Mouse (Mus musculus) gastrocnemius, adult 2 months (tissue): ENCODE data around the gene Pim1. TPM values are rescaled to one million over a fixed set of nuclear protein-coding genes. Genes with fewer than 3 reads are reported as not detected.

Source experiments
- DNase-seq: peaks from one replicate; pipeline ENCODE4 v3.0.0; 2022
- H3K27ac ChIP-seq: fragments of 200-600 bp; 2 replicates; pipeline ENCODE4 v1.8.1; 2022; ENCODE audit warnings: mild to moderate bottlenecking
- H3K4me3 ChIP-seq: fragments of 200-600 bp; 2 replicates; pipeline ENCODE4 v1.8.1; 2022; ENCODE audit warnings: mild to moderate bottlenecking, moderate library complexity
- CTCF ChIP-seq: fragments of 200-600 bp; IDR thresholded peaks from 2 replicates; pipeline ENCODE4 v1.8.1; 2022; ENCODE audit warnings: antibody characterized with exemption, mild to moderate bottlenecking, moderate library complexity
- intact Hi-C: fragments of 180-260 bp; cut with DNase I; formaldehyde crosslinking; loops from one replicate; pipeline ENCODE4 v1.15.1; 2025
- total RNA-seq, 2 experiments: library from RNA; stranded (reverse); gene quantifications; 2 replicates each; pipeline ENCODE4 v1.2.3; 2021

Gene Pim1
- total RNA-seq, 2 experiments from 2014 or later, result 13.8 to 35.2 TPM

GRCm38 (mm10) chr17:29545241-29545640 lies 54.7 kb downstream of the Pim1 start:
- TF ChIP-seq CTCF, result no peak
- no peak for DNase-seq
- Histone ChIP-seq H3K27ac (no peak overlapping the region), H3K4me3 (no peak overlapping the region)
- intact Hi-C loops, result no loop called here

Other genes with a start within 250 kb of the Pim1 start
- gene Ppil1, start 226.6 kb upstream of the Pim1 start, total RNA-seq, result 1 to 10 TPM; 5.1 to 7.3 TPM
- 100 to 1,000 TPM; 110 to 121 TPM for gene BC004004, start 222.0 kb upstream of the Pim1 start, total RNA-seq
- 10 to 100 TPM; 21.9 to 52.6 TPM for gene Pi16, start 173.1 kb upstream of the Pim1 start, total RNA-seq
- gene Mtch1, start 142.8 kb upstream of the Pim1 start, total RNA-seq, result 100 to 1,000 TPM in 1 of 2 experiments, 10 to 100 TPM in 1; 78.5 to 109 TPM
- gene Fgd2, start 129.8 kb upstream of the Pim1 start, total RNA-seq, result 1 to 10 TPM in 1 of 2 experiments, under 1 TPM in 1; 0.74 to 1.1 TPM
- gene Gm17657, start 58.9 kb downstream of the Pim1 start, total RNA-seq, result not detected
- gene Tbc1d22b, start 59.0 kb downstream of the Pim1 start, total RNA-seq, result 10 to 100 TPM; 10.4 to 11.9 TPM
- gene Tmem217, start 61.6 kb downstream of the Pim1 start, total RNA-seq, result not detected
- gene Rnf8, start 124.0 kb downstream of the Pim1 start, total RNA-seq, result 10 to 100 TPM; 20.1 to 22.3 TPM
- gene Gm28043, start 124.1 kb downstream of the Pim1 start, total RNA-seq, result 1 to 10 TPM in 1 of 2 experiments, under 1 TPM in 1; 0.70 to 1.2 TPM
- 10 to 100 TPM; 43.6 to 50.5 TPM for gene Cmtr1, start 169.8 kb downstream of the Pim1 start, total RNA-seq
- gene Ccdc167, start 226.3 kb downstream of the Pim1 start, total RNA-seq, result 1 to 10 TPM; 6.3 to 7.8 TPM